Mouse (Mus musculus) lung, adult 18-20 months (tissue): ENCODE data around the gene Bach2.

Source experiments
- DNase-seq, 2 experiments: peaks; one replicate each; pipeline ENCODE4 v3.0.0; 2022; ENCODE audit warnings: mixed read lengths in 2 of 2

Bach2 gene

DNA sequence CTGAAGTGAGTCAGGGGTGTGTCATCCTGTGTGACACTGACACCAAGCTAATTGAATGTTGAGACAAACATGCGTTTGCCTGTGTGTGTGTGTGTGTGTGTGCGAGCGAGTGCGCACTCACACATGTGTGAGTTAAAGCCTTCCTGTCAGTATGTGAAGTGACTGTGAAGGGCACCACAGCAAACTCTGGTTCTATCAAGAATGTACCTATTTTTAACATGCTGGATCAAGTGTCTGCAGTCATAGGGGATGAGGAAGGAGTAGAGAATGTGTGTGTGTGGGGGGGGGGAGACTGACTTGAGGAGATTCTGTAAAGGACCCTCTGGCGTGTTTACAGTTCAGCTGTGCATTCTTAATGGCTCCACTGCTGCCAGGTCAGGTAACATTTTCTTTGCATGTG is 64.1 kb downstream of the Bach2 start:
- DNase-seq = no peak

GRCm38 (mm10) chr4:32303076-32303475 is 64.5 kb downstream of the Bach2 start:
- DNase-seq = no peak

DNA sequence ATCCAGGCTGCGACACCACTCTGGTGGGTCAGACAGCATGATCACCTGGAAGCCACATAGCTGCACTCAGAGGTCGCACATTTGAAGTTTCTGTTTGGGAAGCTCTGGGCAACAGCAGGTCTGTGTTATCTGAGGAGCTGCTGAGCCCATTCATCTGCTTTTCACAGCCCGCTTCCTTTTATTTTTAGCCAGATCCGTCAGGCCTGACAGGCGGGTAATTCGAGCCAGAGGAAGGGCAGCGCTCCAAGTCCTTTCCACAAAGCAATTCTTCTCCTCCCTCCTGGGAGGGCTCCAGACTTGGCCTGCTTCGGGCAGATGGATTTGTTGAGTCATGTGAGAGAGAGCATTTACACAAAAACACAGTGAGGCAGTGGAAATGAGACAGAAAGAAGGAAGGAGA is 65.1 kb downstream of the Bach2 start:
- peak; percentile 90 to 93 for DNase-seq

GRCm38 (mm10) chr4:32304221-32304703 is 65.7 kb downstream of the Bach2 start:
- DNase-seq = peak in 1 of 2 experiments; percentile 57

DNA sequence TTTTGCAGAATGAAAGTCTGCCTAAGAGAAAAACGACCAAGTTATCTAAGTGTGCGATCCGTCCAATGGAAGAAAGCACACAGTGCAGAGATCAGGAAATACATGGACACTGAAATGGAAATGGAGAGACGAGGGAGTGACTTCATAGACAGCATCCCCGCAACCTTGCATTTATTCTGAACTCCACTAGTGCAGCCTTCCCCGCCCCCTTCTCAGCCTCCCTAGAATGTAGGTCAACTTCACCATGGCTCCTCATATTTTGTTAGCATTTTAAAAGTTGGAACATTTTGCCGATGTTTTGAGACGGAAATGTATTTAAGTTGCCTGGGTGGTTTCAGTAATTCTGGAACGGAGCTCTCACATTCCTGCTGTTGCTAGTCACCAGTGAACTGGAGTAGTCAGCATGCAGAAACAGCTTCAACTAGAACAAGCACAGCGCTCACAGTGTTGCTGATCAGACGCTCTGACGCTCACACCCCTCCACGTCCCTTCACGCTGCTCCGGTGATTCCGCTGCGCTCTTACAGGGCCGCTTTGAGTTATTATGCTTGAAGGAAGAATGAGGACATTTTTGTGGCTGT is 66.5 kb downstream of the Bach2 start:
- no peak for DNase-seq

- no peak for DNase-seq
These were observed 67.1 kb downstream of the Bach2 start for GRCm38 (mm10) chr4:32305683-32306082.

GRCm38 (mm10) chr4:32306169-32306792 is 67.7 kb downstream of the Bach2 start:
- DNase-seq = peak in 1 of 2 experiments; percentile 29

DNA sequence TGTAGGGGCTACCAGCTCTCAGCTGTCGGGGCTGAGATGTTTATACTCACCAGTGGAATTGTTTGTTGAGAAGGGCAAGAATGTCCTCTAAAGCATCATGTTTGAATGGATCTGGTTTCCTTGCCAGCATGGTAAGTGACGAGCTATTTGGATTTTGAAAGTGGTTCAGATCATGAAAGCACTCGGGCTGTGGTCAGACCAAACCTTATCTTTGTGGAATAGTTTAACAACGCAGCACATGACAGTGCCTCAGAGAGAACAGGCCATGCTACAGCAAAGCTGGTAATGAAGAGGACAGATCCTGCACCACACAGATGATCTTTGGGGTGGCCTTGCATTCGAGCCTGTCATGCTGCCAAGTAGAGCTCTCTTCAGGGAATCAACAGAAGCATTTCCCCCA is 68.6 kb downstream of the Bach2 start:
- no peak for DNase-seq

DNA sequence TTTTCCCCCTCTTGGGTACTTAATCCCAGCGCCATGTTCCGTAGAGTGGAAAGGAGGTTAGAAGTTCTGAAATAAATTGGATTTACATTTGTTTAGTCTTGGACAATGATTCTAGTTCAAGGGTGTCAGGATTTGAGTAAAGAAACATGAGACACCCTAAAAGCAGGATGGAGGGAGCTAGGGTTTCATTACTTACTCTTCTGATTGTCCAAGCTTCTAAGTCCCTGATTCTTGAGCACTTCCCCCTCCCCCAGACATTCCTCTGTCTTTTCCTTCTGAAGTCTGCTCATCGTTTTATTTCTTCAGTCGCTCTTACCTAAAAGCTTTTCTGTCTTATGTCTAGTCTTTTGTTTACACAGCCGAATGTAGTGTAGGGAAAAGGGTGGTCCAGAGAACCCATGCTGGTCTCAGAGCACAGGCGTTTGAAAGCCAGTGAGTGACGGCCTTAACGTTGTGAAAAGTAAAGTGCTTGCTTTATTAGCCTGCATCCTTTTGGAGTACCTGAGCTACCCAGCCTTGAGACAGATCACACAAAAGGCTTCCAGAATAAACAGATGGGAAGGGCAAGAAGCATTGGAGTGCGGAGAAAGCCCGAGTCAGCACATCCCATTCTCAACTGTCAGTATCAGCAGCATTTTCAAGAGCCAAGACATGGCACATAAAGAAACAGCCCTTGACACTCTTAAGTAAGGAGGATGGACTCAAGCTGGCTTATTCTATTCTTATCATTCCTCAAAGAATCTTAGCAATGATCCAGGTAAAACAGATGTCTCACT is 73.8 kb downstream of the Bach2 start:
- no peak for DNase-seq

GRCm38 (mm10) chr4:32314919-32315318 is 76.3 kb downstream of the Bach2 start:
- DNase-seq = no peak

DNA sequence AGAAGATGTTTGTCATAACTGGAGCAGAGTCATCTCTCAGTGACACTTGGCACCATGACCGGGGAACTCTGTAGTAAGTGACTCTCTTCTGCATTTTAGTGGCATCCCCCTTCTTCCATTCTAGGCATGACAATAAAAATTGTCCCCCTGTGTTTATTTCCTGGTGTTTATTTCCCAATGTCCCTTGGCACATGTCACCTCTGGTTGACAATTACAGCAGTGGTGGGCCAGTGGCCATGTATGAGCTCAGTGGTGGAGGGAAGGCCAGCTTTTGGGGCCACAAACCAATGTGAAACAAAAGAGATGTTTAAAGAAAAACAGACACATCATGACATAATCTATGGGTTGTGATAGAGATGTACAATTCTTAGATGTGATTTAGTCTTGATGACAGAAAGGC is 80.0 kb downstream of the Bach2 start:
- DNase-seq = no peak

DNA sequence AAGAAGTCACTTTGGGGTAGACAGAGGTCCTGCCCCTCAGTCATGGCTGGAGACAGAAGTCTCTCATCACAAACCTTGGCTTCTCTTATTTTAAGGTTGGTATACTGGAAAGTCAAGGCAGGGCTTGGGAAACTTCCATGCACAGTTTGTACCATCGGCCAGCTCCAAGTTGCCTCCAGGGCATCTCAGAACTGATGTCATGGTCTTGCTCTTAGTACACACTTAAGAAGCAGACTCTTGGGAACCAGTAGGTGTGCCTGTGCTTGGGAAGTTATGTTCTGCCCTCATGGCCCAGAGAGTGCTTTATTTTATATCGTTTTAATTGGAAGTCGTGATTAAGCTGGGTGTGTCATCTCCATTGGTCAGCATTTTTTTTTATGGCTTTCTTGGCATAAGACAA is 80.7 kb downstream of the Bach2 start:
- DNase-seq = no peak

DNA sequence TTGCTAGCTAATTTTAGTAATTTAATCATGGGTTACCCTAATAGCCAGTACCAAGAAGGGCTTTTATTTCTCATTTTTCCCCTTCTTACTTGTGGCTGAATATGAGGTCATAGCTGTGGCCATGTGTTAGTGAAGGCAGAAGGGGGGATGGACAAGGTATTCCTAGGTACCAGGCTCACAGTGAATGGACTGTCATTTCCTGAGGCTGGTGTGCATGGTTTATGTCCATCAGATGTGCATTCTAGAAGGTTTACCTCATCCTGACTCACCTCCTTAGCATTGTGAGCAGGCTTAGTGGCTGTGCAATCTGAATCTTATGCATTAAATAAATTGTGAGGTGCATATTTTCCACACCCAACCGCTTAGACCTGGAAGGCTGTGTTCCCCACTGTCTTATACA is 81.4 kb downstream of the Bach2 start:
- DNase-seq = no peak

DNA sequence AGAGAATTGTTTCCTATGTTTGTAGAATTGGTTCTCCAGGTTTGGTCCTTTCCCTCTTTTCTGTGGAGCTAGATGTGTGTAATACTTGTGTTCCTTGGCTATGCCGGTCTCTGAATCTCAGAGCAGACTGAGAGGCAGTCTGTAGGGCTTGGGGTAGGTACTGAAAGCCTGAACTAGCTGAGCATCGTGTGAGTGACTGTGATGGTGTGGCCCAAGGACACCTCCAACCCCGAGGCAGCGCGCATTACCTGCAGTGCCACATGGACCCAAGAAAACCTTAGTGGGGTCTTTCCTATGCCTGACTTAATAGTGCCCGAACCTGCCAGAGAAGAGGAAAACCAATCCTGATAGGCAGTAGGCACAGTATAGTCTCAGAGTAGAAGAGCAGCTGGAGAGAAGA is 85.5 kb downstream of the Bach2 start:
- DNase-seq = no peak

- DNase-seq = no peak
These were observed 86.4 kb downstream of the Bach2 start for GRCm38 (mm10) chr4:32324967-32325366.

- no peak for DNase-seq
These were observed 87.0 kb downstream of the Bach2 start for GRCm38 (mm10) chr4:32325596-32325995.

GRCm38 (mm10) chr4:32326279-32326678 is 87.7 kb downstream of the Bach2 start:
- DNase-seq = no peak

- DNase-seq = no peak
These were observed 88.3 kb downstream of the Bach2 start for GRCm38 (mm10) chr4:32326860-32327259.

- no peak for DNase-seq
These were observed 89.0 kb downstream of the Bach2 start for GRCm38 (mm10) chr4:32327626-32328025.

DNA sequence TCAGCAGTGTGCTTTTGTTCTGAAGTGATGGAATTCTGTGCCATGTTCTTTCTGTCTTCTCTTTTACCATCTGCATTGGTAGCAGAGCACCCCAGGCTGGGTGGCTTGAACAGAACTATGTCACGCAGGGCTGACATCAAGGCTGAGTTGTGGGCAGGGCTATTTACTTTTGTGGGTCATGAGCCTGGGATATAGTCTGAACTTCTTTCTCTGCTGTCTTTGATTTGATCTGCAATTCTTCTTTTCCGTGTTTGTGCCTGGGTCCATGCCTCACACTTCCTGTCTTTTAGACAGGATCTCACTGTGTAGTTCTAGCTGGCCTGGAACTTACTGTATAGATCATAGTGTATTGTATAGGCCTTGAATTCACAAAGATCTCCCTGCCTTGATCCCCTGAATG is 90.0 kb downstream of the Bach2 start:
- DNase-seq = no peak

- DNase-seq = no peak
These were observed 92.1 kb downstream of the Bach2 start for GRCm38 (mm10) chr4:32330584-32331314.

- no peak for DNase-seq
These were observed 93.4 kb downstream of the Bach2 start for GRCm38 (mm10) chr4:32332028-32332427.

- DNase-seq = no peak
These were observed 95.5 kb downstream of the Bach2 start for GRCm38 (mm10) chr4:32334131-32334530.
